Mouse (Mus musculus): ENCODE data around the gene Nudt2. TPM values are rescaled to one million over a fixed set of nuclear protein-coding genes. Genes with fewer than 3 reads are reported as not detected.

Nudt2 gene
- total RNA-seq (2023): 1 to 10 TPM; 4.0 to 4.9 TPM

GRCm38 (mm10) chr4:41464345-41465286 is at the start of gene Nudt2, which contains the start of gene Kif24:
Gene Nudt2 (plus strand): TSS chr4:41465151.
Gene Kif24 (minus strand): TSS chr4:41464887.

GRCm38 (mm10) chr4:41502986-41503412 is 38.0 kb downstream of the Nudt2 start, which contains the start of gene AI464131:
Gene AI464131 (minus strand): TSS chr4:41503076.

GRCm38 (mm10) chr4:41517233-41517632 is 52.3 kb downstream of the Nudt2 start, which contains the start of gene 1110017D15Rik:
Gene 1110017D15Rik (minus strand): TSS chr4:41517333.

Other genes with a start within 250 kb of the Nudt2 start
- 10 to 100 TPM; 33.3 to 36.1 TPM for gene Ubap2, start 190.0 kb upstream of the Nudt2 start, total RNA-seq (2023)
- gene Dcaf12, start 150.3 kb upstream of the Nudt2 start, total RNA-seq (2023): 10 to 100 TPM; 69.8 to 77.3 TPM
- gene Ubap1, start 116.2 kb upstream of the Nudt2 start, total RNA-seq (2023): 10 to 100 TPM; 50.5 to 73.9 TPM
- gene Kif24, start 264 bp upstream of the Nudt2 start, total RNA-seq (2023): 10 to 100 TPM in 1 of 2 experiments, 1 to 10 TPM in 1; 9.7 to 11.7 TPM
- gene AI464131, start 37.9 kb downstream of the Nudt2 start, total RNA-seq (2023): under 1 TPM in 1 of 2 experiments, not detected in 1; 0.13 TPM
- not detected for gene 1110017D15Rik, start 52.2 kb downstream of the Nudt2 start, total RNA-seq (2023)
- 10 to 100 TPM; 17.3 to 21.2 TPM for gene Fam219a, start 104.4 kb downstream of the Nudt2 start, total RNA-seq (2023)
- not detected for gene Dnaic1, start 104.6 kb downstream of the Nudt2 start, total RNA-seq (2023)
- gene Enho, start 175.2 kb downstream of the Nudt2 start, total RNA-seq (2023): not detected
- not detected for gene Cntfr, start 231.9 kb downstream of the Nudt2 start, total RNA-seq (2023)
- 10 to 100 TPM in 1 of 2 experiments, 1 to 10 TPM in 1; 5.9 to 10.2 TPM for gene Il11ra1, start 234.8 kb downstream of the Nudt2 start, total RNA-seq (2023)
- gene Rpp25l, start 248.4 kb downstream of the Nudt2 start, total RNA-seq (2023): 10 to 100 TPM; 16.5 to 18.3 TPM

All from neutrophil, adult 83 days (primary cell).